Mouse (Mus musculus) megakaryocyte, adult 5-6 weeks (primary cell): ENCODE results near the gene Gm20809. TPM values are rescaled to one million over a fixed set of nuclear protein-coding genes. Genes with fewer than 3 reads are reported as not detected.
"Not testable (repeated sequence)": the region's sequence is repeated elsewhere in the genome, so short reads cannot be mapped to it uniquely, and the experiment has no call there.

ENCODE experiments used
- ATAC-seq: 2 replicates; pipeline ENCODE4 v1.8.0; 2016; ENCODE audit warnings: mild to moderate bottlenecking, inconsistent platforms; ENCODE audit not compliant: poor library complexity, severe bottlenecking
- total RNA-seq, 2 experiments: library from RNA; stranded (forward) in 1 of 2; stranded (reverse) in 1 of 2; fragments of 153-499, 151-499 nt in 1 of 2; fragments of 221-1000, 200-1000 nt in 1 of 2; gene quantifications; 2 replicates each; pipeline versions ENCODE4 v1.2.3 to v1.2.4; 2015 to 2017

Gene Gm20809
- total RNA-seq (2015) (not detected in 2 replicates), total RNA-seq (2017) (not detected in 2 replicates)

- not testable (repeated sequence) for ATAC-seq
Observed at GRCm38 (mm10) chrY:24454757-24455156, at the start of gene Gm20809. Gene Gm20809, plus strand, starts transcription at chrY:24455057.
